Mouse (Mus musculus) adipocyte (in vitro differentiated cells): ENCODE results near the gene Snrnp25.

Experiments used
- DNase-seq: peaks from one replicate; pipeline ENCODE4 v3.0.0-alpha.2; 2016; ENCODE audit warnings: low spot score

The Snrnp25 gene

GRCm38 (mm10) chr11:32205058-32205873 is at the start of gene Snrnp25:
Gene Snrnp25, plus strand, starts transcription at chr11:32205415.
- peak; percentile 99 for DNase-seq

GRCm38 (mm10) chr11:32156854-32157630 is 48.2 kb upstream of the Snrnp25 start:
- DNase-seq, result no peak

GRCm38 (mm10) chr11:32157791-32158594 is 47.2 kb upstream of the Snrnp25 start:
- DNase-seq, result no peak

- DNase-seq, result no peak
Measured at GRCm38 (mm10) chr11:32159176-32159575, 46.0 kb upstream of the Snrnp25 start.

GRCm38 (mm10) chr11:32160341-32160740 is 44.9 kb upstream of the Snrnp25 start:
- no peak for DNase-seq

- DNase-seq, result no peak
Measured at GRCm38 (mm10) chr11:32161500-32161899, 43.7 kb upstream of the Snrnp25 start.

- DNase-seq, result no peak
Measured at GRCm38 (mm10) chr11:32161922-32162804, 43.1 kb upstream of the Snrnp25 start.

- DNase-seq, result no peak
Measured at GRCm38 (mm10) chr11:32166683-32167082, 38.5 kb upstream of the Snrnp25 start.

GRCm38 (mm10) chr11:32178506-32178905 is 26.7 kb upstream of the Snrnp25 start:
- no peak for DNase-seq

- DNase-seq, result no peak
Measured at GRCm38 (mm10) chr11:32181246-32181645, 24.0 kb upstream of the Snrnp25 start.

- peak; percentile 84 for DNase-seq
Measured at GRCm38 (mm10) chr11:32181973-32182868, 23.0 kb upstream of the Snrnp25 start.

GRCm38 (mm10) chr11:32184469-32184868 is 20.7 kb upstream of the Snrnp25 start:
- DNase-seq, result no peak

- DNase-seq, result no peak
Measured at GRCm38 (mm10) chr11:32186031-32186430, 19.2 kb upstream of the Snrnp25 start.

- no peak for DNase-seq
Measured at GRCm38 (mm10) chr11:32187256-32187655, 18.0 kb upstream of the Snrnp25 start.

GRCm38 (mm10) chr11:32188881-32189280 is 16.3 kb upstream of the Snrnp25 start:
- no peak for DNase-seq

GRCm38 (mm10) chr11:32189434-32189833 is 15.8 kb upstream of the Snrnp25 start:
- DNase-seq, result no peak

GRCm38 (mm10) chr11:32190119-32190518 is 15.1 kb upstream of the Snrnp25 start:
- DNase-seq, result no peak

- no peak for DNase-seq
Measured at GRCm38 (mm10) chr11:32190603-32191110, 14.6 kb upstream of the Snrnp25 start.

GRCm38 (mm10) chr11:32193156-32193555 is 12.1 kb upstream of the Snrnp25 start:
- DNase-seq, result no peak

GRCm38 (mm10) chr11:32194086-32194485 is 11.1 kb upstream of the Snrnp25 start:
- no peak for DNase-seq
